Mouse (Mus musculus): ENCODE measurements around the gene Ubac2. TPM values are rescaled to one million over a fixed set of nuclear protein-coding genes. Genes with fewer than 3 reads are reported as not detected.
A peak's percentile ranks its signal among the peaks of the same experiment; 100 is the strongest.
"Not testable (repeated sequence)": the region's sequence is repeated elsewhere in the genome, so short reads cannot be mapped to it uniquely, and the experiment has no call there.

Ubac2 gene
- total RNA-seq (2015; ENCODE audit: low replicate concordance) = 8.4 and 23.4 TPM in 2 replicates
- total RNA-seq (2017; ENCODE audit: low replicate concordance) = 6.2 and 6.4 TPM in 2 replicates

DNA sequence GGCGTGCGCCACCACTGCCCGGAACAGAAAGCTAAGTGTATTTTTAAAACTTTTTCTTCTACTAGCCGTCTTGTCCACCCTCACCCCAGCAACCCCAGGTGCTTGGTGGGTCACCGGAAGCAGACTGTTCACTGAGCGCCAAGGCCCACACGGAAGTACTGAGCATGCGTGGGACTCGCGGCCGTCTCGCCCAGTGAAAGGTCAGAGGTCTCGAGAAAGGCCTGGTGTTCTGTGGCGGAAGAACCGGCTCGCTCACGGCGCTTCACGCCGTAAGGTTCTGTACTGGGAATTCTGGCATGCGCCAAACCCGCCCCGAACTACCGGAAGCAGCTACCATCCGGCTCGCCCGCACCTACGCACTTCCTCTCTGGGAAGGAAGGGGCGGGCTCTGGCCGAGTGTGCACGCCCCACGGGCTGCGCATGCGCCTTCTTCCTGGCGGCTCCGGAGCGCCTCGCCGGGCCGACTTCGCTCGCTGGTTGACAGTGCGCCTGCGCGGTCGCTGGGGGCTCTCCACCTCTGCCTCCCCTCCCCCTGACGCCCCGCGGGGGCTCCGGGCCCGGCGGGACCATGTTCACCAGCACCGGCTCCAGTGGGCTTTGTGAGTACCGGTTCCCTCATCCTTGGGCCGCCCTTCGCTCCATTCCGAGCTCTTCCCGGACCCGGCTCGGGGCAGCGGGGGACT is at the start of gene Ubac2:
Gene Ubac2, plus strand, starts transcription at position 445 of the 683 bp plus-strand sequence.
- peak; percentile 99 for ATAC-seq (replicated peaks; ENCODE audit: low FRiP score, poor library complexity, severe bottlenecking)

DNA sequence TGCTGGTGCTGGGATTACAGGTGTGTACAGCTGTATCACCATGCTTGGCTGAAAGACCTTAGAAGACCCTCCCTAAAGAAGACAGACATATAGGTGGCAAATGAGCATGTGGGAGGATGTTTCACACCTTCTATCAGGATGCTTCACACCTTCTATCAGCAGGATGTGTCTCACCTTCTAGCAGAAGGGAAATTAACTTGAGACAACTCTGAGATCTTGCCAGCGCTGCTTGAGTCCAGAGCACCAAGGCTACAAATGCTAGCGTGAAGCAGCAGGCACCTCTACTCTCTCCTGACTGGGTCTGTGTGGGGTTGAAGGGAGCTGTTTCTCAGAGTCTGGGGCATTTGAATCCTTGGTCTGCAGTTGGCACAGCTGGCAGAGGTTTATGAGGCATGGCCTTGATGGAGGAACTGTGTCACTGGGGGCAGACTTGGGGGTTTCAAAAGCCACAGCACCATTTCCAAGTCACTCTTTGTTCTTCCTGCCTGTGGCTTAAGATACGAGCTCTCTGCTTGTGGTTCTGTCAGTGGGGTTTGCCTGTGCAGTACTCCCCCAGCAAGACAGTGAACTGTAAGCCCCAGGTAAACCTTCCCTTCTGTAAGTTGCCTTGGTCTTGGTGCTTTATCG is 48.5 kb upstream of the Ubac2 start:
- no peak for ATAC-seq (replicated peaks; ENCODE audit: low FRiP score, poor library complexity, severe bottlenecking)

DNA sequence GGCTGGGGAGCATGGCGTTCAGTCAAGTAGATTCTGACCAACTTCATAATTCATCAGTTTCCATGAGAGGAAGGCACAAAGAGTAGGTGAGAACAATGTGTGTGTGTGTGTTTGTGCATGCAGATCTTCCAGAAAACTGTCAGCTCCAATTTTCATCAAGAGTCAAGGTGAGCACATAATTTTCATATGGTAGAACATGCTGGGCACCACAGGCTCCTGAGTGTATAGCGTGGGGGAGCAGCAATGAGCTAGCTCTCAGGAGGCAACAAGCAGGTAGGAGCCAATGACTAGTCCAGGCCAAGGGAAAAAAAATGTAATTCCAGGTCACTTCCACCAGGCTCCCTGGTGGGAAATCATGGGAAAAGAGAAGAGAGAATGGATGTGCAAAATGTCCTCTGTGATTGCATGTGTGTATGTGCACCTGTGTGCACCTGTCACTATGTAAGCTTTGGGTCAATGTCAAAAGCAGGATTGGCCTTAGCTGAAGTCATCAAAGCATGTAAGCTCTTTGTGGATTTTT is 45.4 kb upstream of the Ubac2 start:
- ATAC-seq (replicated peaks; ENCODE audit: low FRiP score, poor library complexity, severe bottlenecking) = no peak

DNA sequence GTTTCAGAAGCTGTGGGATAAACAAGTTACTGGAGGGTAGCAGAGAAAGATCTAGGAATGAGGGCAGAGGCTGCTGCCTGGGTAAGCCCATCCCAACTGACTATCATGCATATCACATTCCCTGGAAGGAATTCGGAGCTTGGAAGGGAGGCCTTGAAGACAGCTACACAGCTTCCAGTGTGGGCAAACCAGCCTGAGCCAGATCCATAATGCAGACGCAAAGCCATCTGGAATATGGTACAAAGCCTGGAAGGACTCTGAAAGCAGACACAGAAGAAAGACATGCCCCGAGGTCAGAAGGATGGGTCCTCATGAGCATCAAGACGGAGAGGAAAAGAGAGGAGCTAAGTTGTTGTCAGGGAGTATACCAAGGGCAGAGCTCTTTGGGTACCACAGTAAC is 40.3 kb upstream of the Ubac2 start:
- no peak for ATAC-seq (replicated peaks; ENCODE audit: low FRiP score, poor library complexity, severe bottlenecking)

DNA sequence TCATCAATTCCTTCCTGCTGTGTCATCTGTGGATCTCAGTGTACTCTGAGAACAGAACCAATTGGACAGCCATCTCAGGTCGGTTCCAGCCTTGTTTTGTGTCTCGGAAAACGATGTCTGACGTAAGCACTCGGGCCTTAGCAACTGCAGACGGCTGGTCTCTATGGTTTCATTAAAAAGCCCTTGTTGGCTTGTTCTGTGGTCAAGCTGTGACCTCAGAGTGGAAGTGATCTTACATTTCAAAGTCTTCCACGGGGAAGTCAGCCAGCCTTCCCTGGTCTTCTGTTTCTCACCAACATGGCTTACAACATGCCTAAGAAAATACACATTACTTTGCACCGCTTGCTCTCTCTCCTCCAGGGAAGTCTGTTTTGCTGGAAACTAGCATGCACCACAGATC is 38.2 kb upstream of the Ubac2 start:
- no peak for ATAC-seq (replicated peaks; ENCODE audit: low FRiP score, poor library complexity, severe bottlenecking)

DNA sequence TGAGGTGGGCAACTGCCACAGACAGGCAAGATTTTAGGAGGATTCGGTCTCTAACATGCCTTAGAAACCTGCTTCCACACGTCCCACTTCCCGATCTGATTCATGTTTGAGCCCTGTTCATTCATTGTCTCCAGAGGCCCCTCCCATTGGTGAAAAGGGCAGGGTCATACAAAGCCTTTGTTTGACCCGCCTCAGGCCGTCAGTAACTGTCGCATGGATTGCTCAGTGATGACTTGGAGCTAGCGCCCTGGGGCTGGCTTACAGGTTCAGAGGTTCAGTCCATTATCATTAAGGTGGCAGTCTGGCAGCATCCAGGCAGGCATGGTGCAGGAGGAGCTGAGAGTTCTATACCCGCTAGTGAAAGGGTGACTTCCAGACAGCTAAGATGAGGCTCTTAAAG is 33.9 kb upstream of the Ubac2 start:
- no peak for ATAC-seq (replicated peaks; ENCODE audit: low FRiP score, poor library complexity, severe bottlenecking)

DNA sequence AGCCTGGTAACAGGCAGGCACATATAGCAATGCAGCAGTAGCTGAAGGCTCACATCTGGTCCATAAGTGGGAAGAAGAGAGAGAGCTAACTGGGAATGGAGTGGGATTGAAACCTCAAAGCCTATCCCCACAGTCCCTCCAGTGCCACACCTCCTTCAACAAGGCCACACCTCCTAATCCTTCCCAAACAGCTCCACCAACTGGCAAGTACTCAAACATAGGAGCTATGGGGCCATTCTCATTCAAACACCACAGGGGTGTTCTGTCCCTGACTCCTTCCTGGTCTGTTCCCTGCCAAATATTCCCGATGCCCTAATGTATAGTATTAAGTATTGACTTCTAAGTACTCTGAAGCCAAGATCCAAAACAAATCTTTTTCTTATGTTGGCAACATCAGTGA is 27.2 kb upstream of the Ubac2 start:
- no peak for ATAC-seq (replicated peaks; ENCODE audit: low FRiP score, poor library complexity, severe bottlenecking)

DNA sequence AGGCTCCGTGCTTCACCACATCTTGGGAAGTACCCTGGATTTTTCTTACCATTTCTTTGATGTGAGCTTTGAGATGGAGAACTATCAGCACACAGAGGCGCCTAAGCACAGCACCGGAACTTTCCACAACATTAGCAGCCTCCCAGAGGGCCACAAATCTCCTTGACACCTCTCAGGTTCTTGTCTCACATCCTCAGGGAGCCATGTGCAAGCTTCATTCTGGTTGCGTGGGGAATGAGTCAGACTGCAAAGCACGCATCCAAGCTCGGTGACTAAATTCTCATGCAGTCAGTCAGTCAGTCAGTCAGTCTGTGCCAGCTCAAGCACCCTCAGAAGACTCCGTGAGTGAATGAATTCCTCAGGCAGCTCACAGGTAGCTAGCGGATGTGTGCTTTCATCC is 25.9 kb upstream of the Ubac2 start:
- ATAC-seq (replicated peaks; ENCODE audit: low FRiP score, poor library complexity, severe bottlenecking) = no peak

DNA sequence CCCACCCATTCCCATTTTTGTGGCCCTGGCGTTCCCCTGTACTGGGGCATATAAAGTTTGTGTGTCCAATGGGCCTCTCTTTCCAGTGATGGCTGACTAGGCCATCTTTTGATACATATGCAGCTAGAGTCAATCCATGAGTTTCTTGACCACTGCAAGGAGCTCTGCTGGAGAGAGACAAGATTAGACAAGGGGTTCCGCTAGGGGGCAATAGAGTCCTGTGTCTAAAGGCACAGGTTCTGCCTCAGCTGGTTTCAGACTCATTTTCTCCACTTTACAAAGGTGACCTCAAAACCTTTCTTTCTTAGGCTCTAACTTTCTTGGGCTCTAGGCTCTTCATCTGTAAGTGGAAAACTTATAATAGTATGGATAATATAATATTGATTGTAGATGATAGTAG is 13.3 kb upstream of the Ubac2 start:
- ATAC-seq (replicated peaks; ENCODE audit: low FRiP score, poor library complexity, severe bottlenecking) = not testable (repeated sequence)

DNA sequence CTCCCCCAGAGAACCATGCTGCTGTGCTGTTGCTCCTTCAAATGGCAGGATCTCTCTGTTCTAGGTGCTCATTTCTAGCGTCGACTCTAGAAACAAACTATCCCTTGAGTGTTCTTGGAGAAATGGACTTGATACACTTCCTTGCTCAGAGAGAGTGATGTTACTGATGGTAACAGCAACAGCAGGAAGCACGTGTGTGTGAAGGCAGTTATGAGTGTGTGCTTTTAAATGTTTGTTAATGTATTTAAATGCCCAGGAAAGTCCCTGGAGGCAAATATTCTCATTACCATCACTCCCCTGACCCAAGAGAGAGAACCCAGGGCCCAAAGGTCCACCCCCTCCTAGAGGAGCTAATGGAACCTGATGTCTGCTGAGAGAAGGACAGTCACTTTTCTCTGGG is 11.8 kb upstream of the Ubac2 start:
- no peak for ATAC-seq (replicated peaks; ENCODE audit: low FRiP score, poor library complexity, severe bottlenecking)

DNA sequence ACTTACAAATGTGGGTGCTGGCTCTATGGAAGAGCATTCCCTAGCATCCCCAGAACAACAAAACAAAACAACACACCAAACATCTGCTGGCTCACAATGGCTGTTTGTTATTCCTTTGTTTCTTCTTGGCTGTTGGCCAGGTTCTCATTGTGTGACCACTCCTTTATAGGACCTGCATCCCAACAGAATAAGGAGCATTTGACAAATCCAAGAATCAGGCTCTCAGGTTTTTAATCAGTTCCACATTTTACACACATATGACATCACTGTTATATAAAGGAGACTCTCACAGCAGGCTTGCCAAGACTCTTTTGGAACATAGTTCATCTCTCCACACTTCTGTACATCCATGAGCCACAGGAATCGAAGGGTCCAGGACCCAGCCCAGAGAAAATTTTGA is 9.3 kb upstream of the Ubac2 start:
- ATAC-seq (replicated peaks; ENCODE audit: low FRiP score, poor library complexity, severe bottlenecking) = no peak

DNA sequence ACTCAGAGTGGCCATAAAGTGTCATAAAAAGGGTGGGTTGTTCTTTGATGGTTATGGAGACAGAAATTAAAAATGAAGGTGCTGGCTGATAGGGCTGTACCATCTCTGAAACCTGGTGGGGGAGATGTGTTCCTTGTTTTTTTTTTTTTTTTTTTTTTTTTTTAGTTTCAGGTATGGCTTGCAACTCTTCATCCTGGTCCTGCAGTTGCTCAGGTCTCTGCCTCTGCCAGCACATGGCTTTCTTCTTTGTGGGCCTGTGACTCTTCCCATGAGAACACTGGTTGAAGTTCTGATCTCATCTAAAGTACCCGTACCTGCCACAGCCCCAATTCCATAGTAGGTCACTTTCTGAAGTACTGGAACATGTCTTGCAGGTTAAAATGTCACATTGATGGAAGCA is 5.7 kb upstream of the Ubac2 start:
- no peak for ATAC-seq (replicated peaks; ENCODE audit: low FRiP score, poor library complexity, severe bottlenecking)

DNA sequence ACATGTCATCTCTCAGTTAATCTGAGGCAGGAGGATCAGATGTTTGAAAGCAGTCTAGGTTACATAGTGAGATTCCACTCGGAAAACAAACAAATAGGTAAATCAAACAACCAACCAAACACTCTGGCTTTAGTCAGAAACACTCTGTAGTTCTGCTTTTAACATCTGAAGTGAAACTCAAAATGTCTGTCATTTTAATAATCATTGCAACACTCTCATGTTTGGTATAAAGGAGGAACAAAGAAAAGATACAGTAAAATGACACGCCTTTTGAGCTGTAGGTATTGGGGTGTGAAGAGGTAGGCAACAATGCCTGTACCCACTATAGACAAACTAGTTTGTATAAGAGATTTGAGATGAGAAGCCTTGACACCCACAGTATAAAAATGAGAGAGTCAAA is 5.2 kb upstream of the Ubac2 start:
- ATAC-seq (replicated peaks; ENCODE audit: low FRiP score, poor library complexity, severe bottlenecking) = no peak

DNA sequence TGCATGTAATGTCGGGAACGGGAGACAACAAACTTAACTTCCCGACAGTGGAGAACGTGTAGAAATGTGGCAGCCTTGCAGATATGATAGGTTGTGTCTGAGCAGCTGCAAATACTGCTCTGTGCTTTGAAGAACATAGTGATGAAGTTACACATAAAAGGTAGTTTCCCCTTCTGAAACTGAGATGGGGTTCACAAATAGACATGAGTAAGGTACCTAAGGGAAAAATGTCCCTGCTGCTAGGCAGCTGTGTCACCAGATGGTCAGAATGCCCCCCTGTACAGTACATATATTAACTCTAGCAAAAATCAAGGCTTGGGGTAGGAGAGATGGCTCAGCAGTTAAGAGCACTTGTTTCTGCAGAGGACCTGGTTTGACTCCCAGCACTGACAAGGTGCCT is 4.8 kb upstream of the Ubac2 start:
- no peak for ATAC-seq (replicated peaks; ENCODE audit: low FRiP score, poor library complexity, severe bottlenecking)

DNA sequence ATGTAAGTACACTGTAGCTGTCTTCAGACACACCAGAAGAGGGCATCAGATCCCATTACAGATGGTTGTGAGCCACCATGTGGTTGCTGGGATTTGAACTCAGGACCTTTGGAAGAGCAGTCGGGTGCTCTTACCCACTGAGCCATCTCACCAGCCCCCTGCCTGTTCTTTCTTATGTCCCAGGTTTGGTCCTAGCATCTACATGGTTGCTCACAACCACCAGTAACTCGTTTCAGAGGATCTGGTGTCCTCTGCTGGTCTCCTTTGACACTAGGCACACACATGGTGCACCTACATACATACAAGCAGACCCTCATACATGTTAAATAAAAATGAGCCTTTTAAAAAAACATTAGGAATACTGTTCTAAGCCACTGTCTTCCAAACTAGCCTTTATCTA is 2.2 kb upstream of the Ubac2 start:
- ATAC-seq (replicated peaks; ENCODE audit: low FRiP score, poor library complexity, severe bottlenecking) = not testable (repeated sequence)

DNA sequence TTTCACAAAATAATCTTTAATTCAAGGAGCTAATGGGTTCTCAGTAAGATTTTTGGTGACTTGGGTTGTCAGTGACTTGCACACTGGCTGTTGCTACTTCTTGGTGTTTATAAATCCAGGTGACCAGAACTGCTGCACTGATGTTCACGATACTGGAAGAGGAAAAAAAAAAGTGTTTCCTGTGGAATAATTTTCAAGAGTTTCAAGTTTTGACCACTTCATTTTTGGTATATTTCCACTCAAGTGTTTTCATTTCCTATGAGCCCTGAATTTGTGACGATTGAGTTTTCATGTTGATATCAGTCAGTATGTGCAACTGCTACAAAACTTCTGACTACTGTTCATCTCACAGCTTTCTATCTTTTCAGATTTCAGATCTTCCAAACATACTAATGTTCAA is 1.6 kb upstream of the Ubac2 start:
- no peak for ATAC-seq (replicated peaks; ENCODE audit: low FRiP score, poor library complexity, severe bottlenecking)

DNA sequence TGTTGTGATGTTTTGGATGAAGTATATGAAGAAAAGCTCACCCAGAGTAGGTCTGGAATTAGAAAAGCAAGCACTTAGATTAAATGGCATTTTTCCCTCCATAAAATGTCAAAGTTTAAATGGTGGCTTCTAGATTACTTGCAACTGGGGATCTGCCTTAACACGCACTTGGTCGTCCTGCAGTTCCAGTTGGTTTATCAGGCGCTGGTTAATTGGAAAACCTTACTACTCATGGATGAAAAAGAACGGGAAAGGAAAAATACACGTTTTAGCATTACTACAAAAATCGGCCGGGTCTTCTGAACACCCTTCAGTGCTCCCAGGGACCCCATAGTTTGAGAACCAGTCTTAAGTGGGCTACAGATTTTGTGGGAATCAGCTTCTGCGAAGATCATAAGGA is 780 bp upstream of the Ubac2 start:
- ATAC-seq (replicated peaks; ENCODE audit: low FRiP score, poor library complexity, severe bottlenecking) = no peak

DNA sequence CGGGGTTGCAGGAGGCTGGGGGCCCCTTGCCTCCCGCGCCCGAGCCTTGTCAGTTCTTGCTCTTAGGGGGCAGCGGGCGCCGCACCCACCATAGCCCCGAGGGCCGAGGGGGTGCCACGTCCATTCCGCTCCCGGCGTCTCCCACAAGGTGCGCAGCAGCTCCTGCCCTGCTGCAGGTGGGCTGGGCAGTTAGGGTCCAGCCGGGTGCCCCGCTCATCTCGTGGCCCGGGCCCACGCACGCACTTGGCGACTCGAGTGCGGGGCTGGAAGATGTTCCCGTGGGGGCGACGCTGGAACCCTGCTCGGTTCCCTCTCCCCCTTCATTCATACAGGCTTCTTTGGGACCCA is 413 bp downstream of the Ubac2 start:
- ATAC-seq (replicated peaks; ENCODE audit: low FRiP score, poor library complexity, severe bottlenecking) = peak; percentile 23; the same call in 1 of the 2 replicates

DNA sequence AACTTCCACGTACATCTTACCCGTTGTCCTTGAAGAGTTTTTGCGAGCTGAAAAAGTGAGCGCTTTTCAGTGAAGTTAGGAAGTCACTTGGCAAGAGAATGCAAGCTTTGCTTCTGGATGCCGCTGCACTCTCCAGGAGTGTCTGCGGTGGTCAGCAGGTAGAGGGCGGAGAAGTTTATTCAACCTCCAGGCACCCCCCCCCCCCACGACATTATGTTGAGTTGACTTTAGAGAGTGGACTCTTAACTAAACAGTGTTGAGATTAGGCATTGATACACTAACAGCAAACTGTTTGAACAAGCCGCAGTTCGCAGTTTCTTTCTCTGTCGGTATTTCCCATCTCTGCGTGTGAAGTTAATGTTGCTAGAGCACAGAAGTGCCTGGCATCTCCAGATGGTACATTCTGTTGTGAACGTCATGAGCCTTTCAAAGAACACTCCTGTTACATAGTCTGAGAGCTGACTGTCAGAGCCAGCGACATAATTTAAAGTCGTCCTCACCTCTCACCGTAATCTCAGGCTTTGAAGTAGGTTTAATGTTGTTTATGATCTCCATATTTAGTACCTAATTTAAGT is 933 bp downstream of the Ubac2 start:
- no peak for ATAC-seq (replicated peaks; ENCODE audit: low FRiP score, poor library complexity, severe bottlenecking)

DNA sequence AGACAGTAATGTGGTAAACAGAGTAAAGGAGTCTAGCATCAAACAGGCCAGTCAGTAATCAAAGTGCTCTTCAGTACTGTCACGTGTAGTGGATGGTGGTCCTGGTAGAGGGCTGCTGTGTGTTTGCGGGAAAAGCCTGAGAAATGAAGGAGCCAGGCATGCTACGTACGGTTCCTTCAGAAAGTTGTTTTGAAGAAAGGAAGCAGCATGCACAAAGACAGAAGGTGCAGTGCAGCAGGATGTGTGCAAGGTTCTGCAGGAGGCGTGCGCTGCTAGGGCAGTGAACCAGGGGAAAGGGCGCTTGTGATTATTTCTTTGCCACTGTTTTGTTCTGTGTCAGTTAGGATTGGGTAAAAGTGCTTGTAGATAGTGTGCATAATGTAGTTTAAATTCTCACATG is 2.8 kb downstream of the Ubac2 start:
- no peak for ATAC-seq (replicated peaks; ENCODE audit: low FRiP score, poor library complexity, severe bottlenecking)

DNA sequence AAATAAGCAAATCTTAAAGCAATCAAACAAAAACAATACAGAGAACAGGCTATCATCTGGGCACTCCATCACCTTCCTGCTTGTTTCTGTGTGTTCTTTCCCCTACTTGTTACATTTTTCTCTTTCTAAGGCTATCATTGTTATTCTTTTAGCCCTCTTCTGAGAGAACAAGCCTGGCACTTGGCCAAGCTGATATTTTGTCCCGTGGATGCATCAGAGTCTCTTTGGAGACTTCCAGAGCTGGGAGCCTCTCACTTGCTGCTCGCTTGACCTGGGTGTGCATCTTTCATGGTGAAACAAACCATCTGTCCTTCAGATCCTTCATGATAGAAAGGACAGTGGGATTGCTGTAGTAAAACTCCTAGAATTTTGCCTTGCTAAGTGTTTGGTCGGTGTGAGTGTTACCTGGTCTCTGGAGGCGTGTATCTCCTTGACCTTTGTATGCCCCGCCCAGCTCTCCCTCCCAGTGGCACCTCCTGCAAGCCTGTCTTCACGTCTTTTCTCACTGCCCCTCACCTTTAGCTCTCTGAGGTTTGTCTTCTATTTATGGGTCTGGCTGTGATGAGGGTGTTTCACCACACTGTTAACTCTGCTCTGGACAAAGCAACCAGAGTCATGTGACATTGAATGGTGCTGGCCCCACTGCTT is 5.9 kb downstream of the Ubac2 start:
- ATAC-seq (replicated peaks; ENCODE audit: low FRiP score, poor library complexity, severe bottlenecking) = no peak
